In genomic region chr11:77964415-77965095, GRCm38 (mm10) we compare ENCODE assay signal across 9 mouse cellular contexts. TPM values are rescaled to one million over a fixed set of nuclear protein-coding genes. Genes with fewer than 3 reads are reported as not detected.
DNase-seq lines count a peak whose midpoint lies in the region; ATAC-seq lines count a peak whose summit lies in the region.
"Had no signal": no experiment of that assay in that cellular context is flagged by ENCODE, and none has a peak within 500 bp of the region (broad histone marks: within the 10 kb centered on the region; RNA-seq: fewer than 3 reads in every experiment).

No protein-coding gene starts in this region.

- H3K4me3 ChIP-seq in forebrain, embryonic 14.5 days (ENCODE audit: low read depth, low read length), result no peak overlapping the region
- no peak overlapping the region; the same call in 1 of the 2 replicates for H3K4me3 ChIP-seq in midbrain, embryonic 11.5 days (ENCODE audit: low read depth, low read length)

- H3K27me3 ChIP-seq in forebrain, embryonic 14.5 days (replicated peaks; ENCODE audit: control insufficient read depth, insufficient read depth, low read length), result no peaks in the 10 kb centered on the region
- peaks cover 2% of the 10 kb centered on the region; the same call in 1 of the 2 replicates for H3K27me3 ChIP-seq in midbrain, embryonic 11.5 days (ENCODE audit: control insufficient read depth, insufficient read depth, low read length)

- peak overlapping the region; percentile 30; the same call in 1 of the 2 replicates for H3K4me2 ChIP-seq in forebrain, embryonic 14.5 days (ENCODE audit: low read length)
- peak overlapping the region; percentile 2 for H3K4me2 ChIP-seq in midbrain, embryonic 11.5 days

- DNase-seq in 416B (ENCODE audit: low read depth), result peak; percentile 94
- peak; percentile 65 for DNase-seq in NIH3T3 (ENCODE audit: low read depth)
- DNase-seq in forebrain, embryonic 14.5 days (ENCODE audit: low spot score), result peak; percentile 54
- peak; percentile 92 for DNase-seq in midbrain, embryonic 11.5 days (ENCODE audit: low spot score, missing footprints)
- DNase-seq in kidney, adult 11 months, result no peak
- DNase-seq in spleen, adult 12 weeks (ENCODE audit: low spot score), result no peak
- DNase-seq in thymus, postnatal 25 days, result no peak
- DNase-seq: heart, postnatal 4 days had no signal

- peak overlapping the region; percentile 42; the same call in 1 of the 2 replicates for H3K9ac ChIP-seq in forebrain, embryonic 14.5 days (ENCODE audit: low read length)
- H3K9ac ChIP-seq in midbrain, embryonic 11.5 days (ENCODE audit: low read length), result peak overlapping the region; percentile 50

- 3% methylated on average over 19 of the region's 19 CpGs for whole genome bisulfite sequencing in forebrain, embryonic 14.5 days
- WGBS in midbrain, embryonic 11.5 days, result 8% methylated on average over 19 of the region's 19 CpGs

- H3K36me3 ChIP-seq in forebrain, embryonic 14.5 days (ENCODE audit: control insufficient read depth, insufficient read depth, low read length), result peaks cover 21% of the 10 kb centered on the region
- H3K36me3 ChIP-seq in midbrain, embryonic 11.5 days (ENCODE audit: control insufficient read depth, insufficient read depth, low read length), result no peaks in the 10 kb centered on the region

- peak overlapping the region; percentile 95 for H3K27ac ChIP-seq in forebrain, embryonic 14.5 days (ENCODE audit: low read depth, low read length)
- H3K27ac ChIP-seq in midbrain, embryonic 11.5 days (ENCODE audit: low read depth, low read length), result peak overlapping the region; percentile 63

- H3K4me1 ChIP-seq in forebrain, embryonic 14.5 days (ENCODE audit: control insufficient read depth, insufficient read depth, low read length), result peaks cover 40% of the 10 kb centered on the region
- peaks cover 24% of the 10 kb centered on the region for H3K4me1 ChIP-seq in midbrain, embryonic 11.5 days (ENCODE audit: control insufficient read depth, insufficient read depth, low read length)

- H3K9me3 ChIP-seq in forebrain, embryonic 14.5 days (replicated peaks; ENCODE audit: control insufficient read depth, low read length), result no peaks in the 10 kb centered on the region
- H3K9me3 ChIP-seq in midbrain, embryonic 11.5 days (ENCODE audit: control insufficient read depth, low read length), result no peaks in the 10 kb centered on the region

- no peak; the same call in 1 of the 2 replicates for ATAC-seq in forebrain, embryonic 14.5 days
- peak; percentile 12; the same call in 1 of the 2 replicates for ATAC-seq in midbrain, embryonic 11.5 days (ENCODE audit: low FRiP score)
- ATAC-seq in frontal cortex, adult (ENCODE audit: low TSS enrichment), result no peak

RNA-seq across cellular contexts. Expression of gene Phf12, which starts 18.0 kb away (rescaled TPM):
- polyA plus RNA-seq in forebrain, embryonic 14.5 days (2014; fragmentation: Nextera tagmentation; extraction: Ambion mirVana), result 16.5 and 17.0 TPM in 2 replicates
- 15.5 and 18.0 TPM in 2 replicates for polyA plus RNA-seq in midbrain, embryonic 11.5 days (2014; fragmentation: Nextera tagmentation; extraction: Ambion mirVana)

RNA-seq across cellular contexts. Expression of gene Sez6, which starts 34.0 kb away (rescaled TPM):
- 140 and 175 TPM in 2 replicates for polyA plus RNA-seq in forebrain, embryonic 14.5 days (2014; fragmentation: Nextera tagmentation; extraction: Ambion mirVana)
- 7.2 and 8.6 TPM in 2 replicates for polyA plus RNA-seq in midbrain, embryonic 11.5 days (2014; fragmentation: Nextera tagmentation; extraction: Ambion mirVana)

Comparison
In these comparisons a context has a peak if more than half of its experiments do, and no peak if none do; other contexts are left out.
1. DNase-seq: peak in 416B (single experiment), NIH3T3 (single experiment), forebrain, embryonic 14.5 days (single experiment) and midbrain, embryonic 11.5 days (single experiment); none in kidney, adult 11 months (single experiment), spleen, adult 12 weeks (single experiment) and thymus, postnatal 25 days (single experiment).
2. RNA of gene Sez6, which starts 34.0 kb away (polyA plus RNA-seq): 140 to 175 TPM in forebrain, embryonic 14.5 days; 7.2 to 8.6 TPM in midbrain, embryonic 11.5 days; every median in the first group is over 10 times any median in the second.